Mouse (Mus musculus) mouse embryonic stem cell (cell line): Measurements from ENCODE around the gene Capn5.

Source experiments
- in situ Hi-C, 2 experiments: fragments of 300-500 bp; cut with MboI; formaldehyde crosslinking; loops; 1 replicate in 1 of 2; 3 replicates in 1 of 2; pipeline ENCODE4 v1.14.3; 2019 to 2020; ENCODE audit warnings: low sequenced_read_pairs in 2 of 2, low pct_unique_long_range_greater_than_20kb in 1 of 2, mixed read lengths in 1 of 2; ENCODE audit not compliant: unreplicated experiment in 1 of 2

The Capn5 gene

DNA sequence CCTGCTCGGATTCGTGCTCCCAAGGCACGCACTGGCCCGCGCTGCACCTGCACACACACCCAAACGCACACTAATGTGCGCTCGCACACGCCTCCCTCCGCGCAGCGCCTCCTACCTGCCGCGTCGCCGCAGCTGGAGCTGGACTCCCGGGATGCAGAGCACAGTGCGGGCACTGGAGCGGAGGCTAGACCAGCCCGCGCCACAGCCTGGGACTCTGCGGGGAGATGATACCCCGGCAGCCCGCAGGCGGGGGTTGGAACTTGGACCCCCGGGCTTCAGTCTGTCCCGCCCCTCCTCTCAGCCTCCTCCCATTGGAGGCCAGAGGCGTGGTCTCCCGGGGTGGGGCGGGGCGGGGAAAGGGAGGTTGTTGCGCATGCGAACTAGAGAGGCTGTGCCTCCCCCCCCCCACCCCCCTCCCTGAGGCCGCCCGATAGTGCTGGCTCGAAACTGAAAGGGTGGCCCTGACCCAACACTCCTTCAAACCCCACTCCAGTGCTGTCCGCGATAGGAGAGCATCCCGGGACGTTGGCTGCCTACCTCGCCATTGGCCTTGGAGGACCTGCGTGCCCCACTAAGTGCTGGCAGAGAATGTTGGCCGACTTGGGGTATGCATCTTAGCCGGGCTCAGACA lies at the start of gene Capn5:
Capn5 (minus strand) TSS at position 346 of the 631 bp plus-strand sequence.
- in situ Hi-C loops = no loop called here

DNA sequence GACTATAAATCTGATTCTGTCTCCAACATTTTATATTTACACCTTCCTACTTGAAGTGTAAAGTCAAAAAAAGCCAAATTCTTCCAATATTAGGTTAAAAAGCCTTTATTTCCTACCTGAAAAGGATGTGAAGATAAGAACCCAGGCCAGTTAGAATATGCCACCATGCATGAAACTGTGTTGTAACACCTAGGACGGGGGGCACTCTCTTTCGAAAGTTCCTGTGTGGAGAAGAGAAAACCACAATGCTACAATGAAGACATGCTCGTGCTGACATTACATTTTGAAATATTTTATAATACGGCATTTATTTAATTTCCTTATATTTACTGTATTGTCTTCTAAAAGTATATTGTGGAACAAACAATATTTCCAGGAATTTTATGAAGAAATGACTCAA lies 45.7 kb upstream of the Capn5 start:
- in situ Hi-C loops = no loop called here

DNA sequence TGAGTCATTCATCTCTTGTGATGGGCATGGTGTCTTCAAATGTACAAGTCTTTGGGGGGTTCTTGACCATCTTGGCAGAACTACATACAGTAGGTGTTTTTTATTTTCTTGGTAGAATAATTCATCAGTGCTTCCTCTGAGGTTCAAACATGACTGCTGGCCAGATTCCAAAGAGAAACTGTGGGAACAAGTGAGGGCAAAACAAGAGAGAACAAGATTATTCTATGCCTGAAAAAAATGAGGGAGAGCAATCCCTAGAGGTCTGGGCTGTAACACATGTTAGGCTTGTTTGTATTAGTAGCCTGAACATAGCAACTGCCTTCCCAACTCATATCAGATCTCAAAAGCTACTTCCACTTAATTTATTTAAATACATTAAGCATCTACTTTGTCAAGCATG lies 38.6 kb upstream of the Capn5 start:
- in situ Hi-C loops = no loop called here

DNA sequence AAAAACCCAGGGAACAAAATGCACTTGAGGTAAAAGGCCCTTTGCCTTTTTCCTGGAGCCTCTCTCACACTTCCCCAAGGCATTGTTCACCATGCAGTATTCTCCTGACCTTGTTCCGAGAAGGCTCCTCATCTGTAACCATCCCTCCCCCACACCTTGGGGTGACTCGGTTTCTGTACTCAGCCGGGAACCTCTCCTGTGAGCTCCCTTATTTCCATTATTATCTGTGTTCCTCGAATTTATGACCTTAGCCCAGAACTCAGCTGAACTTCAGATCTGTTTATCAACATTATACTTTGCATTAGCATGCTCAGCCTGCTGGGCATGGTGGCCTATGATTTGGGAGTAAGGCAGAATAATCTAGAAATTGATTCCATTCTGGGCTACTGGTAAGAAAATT lies 24.9 kb upstream of the Capn5 start:
- in situ Hi-C loops = no loop called here

DNA sequence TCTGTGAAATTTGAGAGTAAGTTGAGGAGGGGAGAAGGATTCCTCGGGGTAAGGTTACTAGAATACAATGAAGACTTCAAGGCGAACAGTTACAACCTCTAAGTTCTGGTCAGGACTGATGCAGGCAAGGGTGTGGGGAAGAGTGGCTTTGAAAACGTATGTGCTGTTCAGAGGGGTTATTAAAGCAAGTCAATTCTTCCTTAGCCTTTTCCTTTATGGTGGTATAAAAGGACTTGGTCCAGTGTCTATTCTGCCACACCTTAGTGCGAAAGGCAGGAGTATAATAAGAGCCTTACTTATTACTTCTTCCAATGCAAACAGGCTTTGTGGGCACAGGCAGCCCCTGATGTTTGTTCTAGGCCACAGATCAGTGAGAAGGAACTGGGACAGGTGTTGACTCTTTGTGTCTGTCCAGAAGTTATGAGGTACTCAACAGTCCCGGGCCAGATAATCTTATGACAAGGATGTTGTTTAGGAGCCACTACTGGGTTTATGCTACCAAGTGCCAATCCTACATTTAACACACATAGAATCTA lies 23.5 kb upstream of the Capn5 start:
- in situ Hi-C loops = no loop called here

DNA sequence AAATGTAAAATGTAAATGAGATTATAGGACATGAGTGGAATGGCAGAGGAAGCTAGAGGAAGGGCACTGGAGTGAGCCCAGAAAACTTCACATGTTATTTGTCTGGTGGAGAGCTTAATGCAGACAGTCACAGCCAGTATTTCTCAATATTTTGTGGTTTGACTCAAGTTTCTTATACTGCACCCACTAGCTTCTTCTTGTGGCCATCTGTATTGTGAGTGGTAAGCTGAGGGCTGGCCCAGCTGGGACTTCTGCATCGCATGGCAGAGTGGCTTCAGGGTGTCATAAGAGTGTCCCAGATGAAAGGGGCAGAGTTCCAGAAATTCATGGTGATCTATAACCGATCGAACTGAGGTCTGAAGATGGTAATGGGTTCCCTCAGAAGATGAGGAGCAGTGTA lies 22.3 kb upstream of the Capn5 start:
- in situ Hi-C loops = no loop called here

DNA sequence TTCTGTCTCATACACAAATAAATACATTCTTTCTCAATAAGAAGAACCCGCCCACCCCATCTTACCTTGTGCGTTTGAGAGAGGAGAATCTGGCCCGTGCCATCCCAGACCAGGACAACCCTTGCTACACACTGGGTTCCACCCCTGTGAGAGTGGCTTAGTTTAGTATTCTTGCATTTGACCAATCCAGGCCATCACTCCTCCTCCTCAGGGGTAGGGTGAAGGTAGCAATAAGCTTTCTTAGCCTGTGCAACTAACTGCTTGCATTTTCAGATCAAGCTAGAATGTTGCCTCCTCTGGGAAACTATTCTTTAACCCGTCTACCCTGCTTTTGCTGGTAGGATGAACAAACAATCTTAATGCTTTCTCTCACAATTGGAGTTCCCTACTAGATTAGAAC lies 21.3 kb upstream of the Capn5 start, which contains the start of gene B3gnt6:
B3gnt6 (minus strand) TSS at position 101 of the 400 bp plus-strand sequence.
- in situ Hi-C loops = no loop called here

DNA sequence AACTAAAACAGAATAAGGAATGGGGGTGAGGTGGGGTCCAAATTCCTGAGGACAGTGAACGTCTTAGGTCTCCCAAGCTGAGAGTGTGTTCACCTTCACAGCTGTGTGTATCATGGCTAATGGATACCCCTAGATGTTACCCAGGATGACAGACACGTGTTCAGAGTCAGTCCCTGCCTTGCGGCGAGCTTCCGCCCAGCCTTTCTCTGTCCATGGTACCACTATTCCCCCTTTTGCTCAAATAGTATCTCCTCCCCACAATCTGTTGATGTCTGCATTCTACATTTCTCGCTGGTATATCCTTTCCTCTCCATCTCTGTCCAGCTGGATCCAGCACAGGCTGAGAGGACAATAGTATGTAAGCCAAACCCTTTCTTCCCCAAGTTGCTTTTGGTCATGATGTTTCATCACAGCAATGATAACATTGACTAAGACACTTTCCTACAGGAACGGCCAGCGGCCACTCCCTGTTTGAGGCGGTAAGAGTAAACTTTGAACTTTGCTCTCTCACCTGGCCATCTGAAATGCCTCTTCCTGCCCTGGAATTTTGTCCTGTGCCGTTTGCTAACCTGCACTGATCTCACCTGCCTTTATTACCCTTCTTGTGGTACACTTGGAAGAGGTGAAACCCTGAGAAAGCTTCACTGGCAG lies 17.2 kb upstream of the Capn5 start:
- in situ Hi-C loops = no loop called here

DNA sequence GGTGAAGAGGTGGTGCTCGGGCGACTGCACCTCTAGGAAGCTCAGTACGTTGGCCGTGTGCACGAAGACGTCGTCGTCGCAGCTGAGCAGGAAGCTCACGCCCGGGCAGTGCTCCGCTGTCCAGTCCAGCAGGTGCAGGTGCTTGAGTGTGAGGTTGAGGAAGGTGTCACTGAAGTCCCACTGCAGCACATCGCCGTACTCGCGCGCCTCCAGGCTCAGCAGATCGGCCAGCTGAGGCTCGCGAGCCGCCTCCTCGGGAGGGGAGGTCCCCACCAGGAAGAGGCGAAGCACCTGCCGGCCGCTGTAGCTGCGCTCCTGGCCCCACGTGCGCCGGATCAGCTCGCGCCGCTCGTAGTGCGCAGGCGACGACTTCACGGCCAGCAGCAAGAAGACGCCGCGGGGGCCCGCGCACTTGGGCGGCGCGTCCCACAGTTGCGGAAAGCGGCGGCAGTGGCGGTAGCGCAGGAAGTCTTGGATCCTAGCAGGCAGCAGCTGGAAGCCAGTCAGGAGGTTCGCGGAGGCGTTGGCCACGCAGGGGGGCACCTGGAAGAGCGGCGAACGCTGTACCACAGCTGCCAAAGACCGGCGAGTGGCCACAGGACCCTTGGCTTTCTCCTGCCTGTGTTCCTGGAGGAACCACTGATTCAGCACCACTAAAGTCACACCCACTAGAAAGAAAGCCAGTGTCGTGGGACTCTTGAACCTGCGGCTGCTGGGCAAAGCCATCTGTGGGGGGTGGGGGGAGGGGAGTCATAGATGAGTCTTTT lies 16.1 kb upstream of the Capn5 start:
- in situ Hi-C loops = no loop called here

DNA sequence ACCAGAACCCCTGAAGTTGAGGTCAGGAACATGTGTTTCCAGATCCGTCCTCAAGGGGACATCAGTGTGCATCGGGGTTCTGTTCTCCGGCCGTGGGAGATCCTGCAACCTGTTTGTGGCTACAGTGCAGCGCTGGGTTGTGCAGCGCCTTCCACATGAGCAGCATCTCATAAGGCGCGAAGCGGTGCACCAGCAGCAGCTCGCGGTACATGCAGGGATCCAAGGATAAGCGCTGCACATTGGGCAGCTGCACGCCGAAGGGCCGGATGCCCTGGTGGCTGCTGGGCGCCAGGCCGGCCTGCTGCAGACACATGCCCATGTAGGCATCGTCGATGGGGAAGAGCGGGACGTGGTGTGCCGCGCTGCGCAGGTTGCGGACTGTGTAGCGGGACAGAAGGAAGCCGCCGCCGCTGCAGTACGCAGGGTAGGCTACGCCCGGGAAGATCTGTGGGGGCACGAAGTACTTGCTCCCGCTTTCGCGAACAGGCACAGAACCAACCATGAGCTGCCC lies 15.5 kb upstream of the Capn5 start:
- in situ Hi-C loops = no loop called here

DNA sequence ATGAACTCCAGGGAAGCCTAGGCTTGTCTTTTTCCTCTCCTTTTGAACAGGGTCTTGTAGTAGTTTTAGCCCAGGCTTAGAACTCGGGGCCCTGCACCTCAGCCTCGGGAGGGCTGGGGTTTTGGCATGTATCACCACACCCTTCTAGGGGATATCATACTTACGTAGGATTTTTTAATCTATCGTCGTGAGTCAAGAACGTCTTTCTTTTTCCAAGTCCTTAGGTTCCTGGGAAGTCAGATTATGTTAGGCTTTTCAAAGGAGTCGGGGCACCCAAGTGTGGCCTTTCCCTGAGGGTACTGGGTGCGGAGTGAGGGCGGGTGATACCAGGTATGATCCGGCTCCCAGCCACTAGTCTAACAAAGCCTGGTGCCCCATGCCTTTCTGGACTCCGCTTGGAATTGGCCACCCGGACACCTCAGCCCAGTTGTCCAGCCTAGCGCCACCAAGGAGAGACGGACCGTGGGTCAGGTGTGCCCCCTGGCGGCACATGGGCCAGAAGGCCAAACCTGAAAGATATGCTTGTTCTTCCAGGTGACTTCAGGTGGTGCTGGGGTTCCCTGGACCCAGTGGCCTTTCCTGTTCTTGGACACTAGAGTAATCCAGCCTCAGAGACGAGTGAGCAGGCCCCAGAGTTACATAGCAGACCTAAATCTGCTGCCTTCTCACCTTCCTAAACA lies 13.6 kb upstream of the Capn5 start:
- in situ Hi-C loops = no loop called here

DNA sequence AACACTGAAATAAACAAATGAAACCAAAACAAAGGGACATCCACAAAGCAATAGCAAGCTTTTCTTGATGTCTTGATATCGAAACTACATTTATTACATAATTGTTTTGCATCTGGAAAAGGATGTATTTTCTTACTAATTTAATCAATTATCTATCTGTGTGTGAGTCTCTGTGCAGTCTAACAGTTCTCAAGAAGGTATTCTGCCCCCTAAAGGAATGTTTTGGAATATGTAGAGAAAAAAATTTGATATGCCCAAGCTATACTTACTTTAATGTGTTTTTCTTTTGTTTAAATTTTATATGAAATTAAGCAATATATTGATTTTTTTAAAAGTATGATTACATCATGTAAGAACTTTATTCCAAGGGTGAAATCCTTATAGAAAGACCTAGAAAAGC lies 12.5 kb upstream of the Capn5 start:
- in situ Hi-C loops = no loop called here

DNA sequence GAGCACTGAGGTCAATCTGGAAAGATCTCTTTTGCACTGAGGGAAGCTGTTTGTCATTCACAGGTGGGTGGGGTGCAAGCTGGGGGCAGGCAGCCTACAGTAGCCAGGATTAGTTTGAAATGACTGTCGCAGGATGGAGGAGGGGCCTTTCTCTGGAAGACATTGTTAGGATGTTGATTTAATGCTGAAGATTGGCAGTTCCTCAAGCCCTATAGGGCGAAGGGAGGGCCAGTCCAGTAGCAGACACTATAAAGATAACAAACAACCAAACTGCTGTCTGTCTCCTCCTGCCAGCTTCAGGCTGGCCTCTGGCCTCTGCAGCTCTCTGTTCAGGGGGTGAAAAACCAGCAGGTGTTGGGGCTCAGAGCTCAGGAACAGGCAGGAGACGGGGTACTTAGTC lies 11.7 kb upstream of the Capn5 start:
- in situ Hi-C loops = loop anchor here in 1 of 2 experiments (5.0 kb wide), 1 partner anchor 37 kb away; no protein-coding TSS in a partner anchor

DNA sequence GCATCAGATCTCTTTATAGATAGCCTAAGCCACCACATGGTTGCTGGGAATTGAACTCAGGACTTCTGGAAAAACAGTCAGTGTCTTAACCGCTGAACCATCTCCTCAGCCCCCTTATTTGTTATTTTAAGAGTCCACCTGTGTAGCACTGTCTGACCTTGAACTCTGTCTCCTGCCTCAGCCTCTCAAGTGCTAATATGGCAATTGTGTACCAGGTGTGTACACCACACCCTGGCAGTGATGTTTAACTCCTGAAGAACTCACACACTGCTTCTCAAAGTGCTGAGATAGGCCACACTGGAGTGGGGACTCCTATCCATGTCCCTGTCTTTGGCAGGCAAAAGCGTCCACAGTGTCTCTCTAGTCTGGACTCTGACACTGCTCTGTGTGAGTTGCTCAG lies 10.6 kb upstream of the Capn5 start:
- in situ Hi-C loops = loop anchor here in 1 of 2 experiments (5.0 kb wide), 1 partner anchor 36 kb away; no protein-coding TSS in a partner anchor

DNA sequence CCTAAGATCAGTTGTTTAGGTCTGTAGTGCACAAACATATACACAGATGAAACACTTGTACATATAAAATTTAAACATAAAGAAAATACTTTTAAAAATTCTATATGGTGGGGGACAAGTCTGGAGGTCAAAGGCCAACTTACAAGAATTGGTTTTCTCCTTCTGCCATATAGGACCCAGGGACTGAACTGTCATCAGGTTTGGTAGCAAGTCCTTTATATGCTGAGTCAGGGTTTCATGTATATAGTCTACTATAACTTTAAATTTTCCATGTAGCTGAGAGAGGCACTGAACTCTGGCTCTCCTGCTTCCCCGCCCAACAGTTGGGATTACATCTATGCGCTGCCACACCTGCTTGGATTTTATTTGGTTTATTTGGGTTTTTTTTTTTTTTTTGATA lies 10.2 kb upstream of the Capn5 start:
- in situ Hi-C loops = loop anchor here in 1 of 2 experiments (5.0 kb wide), 1 partner anchor 36 kb away; no protein-coding TSS in a partner anchor

DNA sequence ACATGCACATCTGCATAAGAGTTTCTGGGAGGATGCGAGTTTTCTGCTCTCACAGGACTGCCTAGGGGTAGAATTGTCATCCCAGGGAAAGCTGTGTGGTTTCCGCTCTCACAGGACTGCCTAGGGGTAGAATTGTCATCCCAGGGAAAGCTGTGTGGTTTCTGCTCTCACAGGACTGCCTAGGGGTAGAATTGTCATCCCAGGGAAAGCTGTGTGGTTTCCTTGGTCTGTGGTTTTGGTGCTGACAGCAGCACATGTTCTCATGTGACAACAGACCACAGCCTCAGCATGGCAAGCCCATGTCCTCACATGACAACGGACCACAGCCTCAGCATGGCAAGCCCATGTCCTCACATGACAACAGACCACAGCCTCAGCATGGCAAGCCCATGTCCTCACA lies 9.3 kb upstream of the Capn5 start:
- in situ Hi-C loops = loop anchor here in 1 of 2 experiments (5.0 kb wide), 1 partner anchor 35 kb away; no protein-coding TSS in a partner anchor

DNA sequence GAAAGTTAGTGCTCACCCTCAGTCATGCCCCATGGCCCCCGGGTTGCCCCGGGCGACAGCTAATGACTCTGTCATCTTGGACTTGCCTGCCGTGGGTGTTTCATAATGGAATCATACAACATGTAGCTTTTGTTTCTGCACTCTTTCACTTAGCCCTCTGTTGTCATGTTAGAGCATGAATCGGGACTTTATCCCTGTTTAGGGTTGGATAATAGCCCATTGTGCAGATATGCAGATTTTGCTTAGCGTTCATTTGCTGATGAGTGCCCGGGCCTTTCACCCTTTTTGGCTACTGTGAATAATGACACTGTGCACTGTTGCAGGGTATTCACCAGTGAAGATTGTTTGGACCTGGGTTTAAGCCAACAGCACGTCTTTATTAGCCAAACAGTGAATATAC lies 8.6 kb upstream of the Capn5 start:
- in situ Hi-C loops = loop anchor here in 1 of 2 experiments (5.0 kb wide), 1 partner anchor 34 kb away; no protein-coding TSS in a partner anchor

DNA sequence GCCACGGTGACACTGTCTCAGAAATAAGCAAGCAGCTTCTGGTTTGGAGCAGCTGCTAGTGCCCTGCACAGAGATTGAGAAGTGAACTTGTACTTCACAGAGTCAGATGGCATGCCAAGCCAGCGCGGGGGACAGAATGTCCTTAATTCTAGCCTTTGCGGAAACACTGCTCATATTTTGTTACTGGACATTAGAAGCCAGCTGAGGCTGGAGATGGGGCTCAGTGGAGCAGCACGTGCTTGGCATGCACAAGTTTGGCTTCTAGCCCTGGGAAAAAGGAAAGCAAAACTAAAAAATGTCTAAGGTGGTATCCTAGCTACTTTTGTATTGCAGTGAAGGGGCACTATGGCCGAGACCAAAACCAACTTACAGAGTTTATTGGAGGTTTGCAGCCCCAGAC lies 7.3 kb upstream of the Capn5 start:
- in situ Hi-C loops = loop anchor here in 1 of 2 experiments (5.0 kb wide), 1 partner anchor 33 kb away; no protein-coding TSS in a partner anchor
